Mouse (Mus musculus): Measurements from ENCODE around the gene Ifitm1.

Gene Ifitm1

GRCm38 (mm10) chr7:140966921-140967320, at the start of gene Ifitm1:
Ifitm1 (plus strand) TSS chr7:140967221.
- no peak for DNase-seq (ENCODE audit: low spot score in 2 of 2)

DNA sequence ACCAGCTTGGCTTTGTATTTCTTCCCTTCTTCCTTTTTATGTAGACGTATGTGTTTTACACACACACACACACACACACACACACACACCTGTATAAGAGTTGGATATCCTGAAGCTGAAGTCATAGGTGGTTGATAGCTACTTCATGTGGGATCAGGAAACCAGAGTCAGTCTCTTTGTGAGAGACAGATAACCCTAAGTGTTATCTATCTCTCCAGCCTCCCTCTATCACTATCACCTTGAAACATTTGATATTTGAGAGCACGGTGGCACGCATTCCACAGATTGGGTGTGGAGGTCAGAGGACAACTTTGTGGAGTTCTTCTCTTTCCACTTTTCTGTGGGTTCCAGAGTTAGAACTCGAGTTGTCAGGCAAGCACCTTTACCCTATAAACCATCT, 47.1 kb upstream of the Ifitm1 start:
- no peak for DNase-seq (ENCODE audit: low spot score in 2 of 2)

- DNase-seq (ENCODE audit: low spot score in 2 of 2) = no peak
Observed at GRCm38 (mm10) chr7:140920418-140921029, 46.5 kb upstream of the Ifitm1 start, which contains the start of gene Nlrp6. Nlrp6 (plus strand) TSS chr7:140920902.

DNA sequence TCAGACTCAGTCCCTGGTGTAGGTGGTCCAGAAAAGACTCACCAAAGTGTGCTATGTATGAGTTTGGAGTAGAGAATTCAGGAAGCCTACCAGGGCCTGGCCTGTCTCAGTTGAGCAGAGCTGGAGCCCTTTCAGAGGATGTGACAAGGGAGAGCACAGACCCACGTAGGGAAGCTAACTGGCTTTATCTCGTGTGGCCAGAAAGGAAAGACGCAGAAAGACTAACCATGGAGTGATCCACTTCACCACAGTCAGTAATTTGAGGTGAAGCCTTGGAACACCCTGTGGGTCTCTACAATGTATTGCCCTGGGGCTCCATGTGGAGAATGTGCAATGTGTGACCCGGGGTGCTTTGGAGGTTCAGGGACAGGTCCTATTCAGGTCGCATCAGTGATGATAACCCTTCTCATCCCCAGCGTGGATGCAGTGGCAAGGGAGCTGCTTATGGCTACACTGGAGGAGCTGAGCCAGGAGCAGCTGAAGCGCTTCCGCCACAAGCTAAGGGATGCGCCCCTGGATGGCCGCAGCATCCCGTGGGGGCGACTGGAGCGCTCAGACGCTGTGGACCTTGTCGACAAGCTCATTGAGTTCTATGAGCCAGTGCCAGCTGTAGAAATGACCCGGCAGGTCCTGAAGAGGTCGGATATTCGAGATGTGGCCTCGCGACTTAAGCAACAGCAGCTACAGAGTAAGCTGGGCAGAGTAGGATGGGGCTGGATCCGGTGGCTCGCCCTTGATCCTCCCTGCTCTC, 45.6 kb upstream of the Ifitm1 start:
- DNase-seq (ENCODE audit: low spot score in 2 of 2) = no peak

DNA sequence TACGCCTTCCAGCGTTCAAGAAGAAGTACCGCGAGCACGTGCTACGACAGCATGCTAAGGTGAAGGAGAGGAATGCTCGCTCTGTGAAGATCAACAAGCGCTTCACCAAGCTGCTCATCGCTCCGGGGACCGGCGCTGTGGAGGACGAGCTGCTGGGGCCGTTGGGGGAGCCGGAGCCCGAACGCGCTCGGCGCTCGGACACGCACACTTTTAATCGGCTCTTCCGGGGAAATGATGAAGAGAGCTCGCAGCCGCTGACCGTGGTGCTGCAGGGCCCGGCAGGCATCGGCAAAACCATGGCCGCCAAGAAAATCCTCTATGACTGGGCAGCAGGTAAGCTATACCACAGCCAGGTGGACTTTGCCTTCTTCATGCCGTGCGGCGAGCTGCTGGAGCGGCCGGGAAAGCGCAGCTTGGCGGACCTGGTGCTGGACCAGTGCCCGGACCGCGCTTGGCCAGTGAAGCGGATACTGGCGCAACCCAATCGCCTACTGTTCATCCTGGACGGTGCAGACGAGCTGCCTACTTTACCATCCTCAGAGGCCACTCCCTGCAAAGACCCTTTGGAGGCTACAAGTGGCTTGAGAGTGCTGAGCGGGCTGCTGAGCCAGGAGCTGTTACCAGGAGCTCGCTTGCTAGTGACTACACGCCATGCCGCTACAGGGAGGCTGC, 44.5 kb upstream of the Ifitm1 start:
- no peak for DNase-seq (ENCODE audit: low spot score in 2 of 2)

- DNase-seq (ENCODE audit: low spot score in 2 of 2) = no peak
Observed at GRCm38 (mm10) chr7:140923070-140923775, 43.8 kb upstream of the Ifitm1 start.

DNA sequence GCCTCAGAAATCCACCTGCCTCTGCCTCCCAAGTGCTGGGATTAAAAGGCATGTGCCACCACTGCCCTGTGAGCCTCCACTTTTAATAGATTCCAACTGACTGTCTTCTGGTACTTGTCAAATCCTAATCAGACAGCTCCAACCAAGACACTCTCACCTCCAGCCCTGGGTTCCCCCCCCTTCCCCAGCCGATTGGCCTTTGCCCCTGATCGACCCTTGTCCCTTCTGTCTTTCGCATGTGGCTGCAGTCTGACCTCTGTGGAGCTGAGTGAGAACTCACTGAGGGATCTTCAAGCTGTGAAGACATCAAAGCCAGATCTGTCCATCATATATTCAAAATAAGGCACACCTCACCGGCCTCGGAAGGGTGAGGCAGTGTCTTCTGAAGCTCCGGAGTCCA, 39.8 kb upstream of the Ifitm1 start:
- DNase-seq (ENCODE audit: low spot score in 2 of 2) = no peak

DNA sequence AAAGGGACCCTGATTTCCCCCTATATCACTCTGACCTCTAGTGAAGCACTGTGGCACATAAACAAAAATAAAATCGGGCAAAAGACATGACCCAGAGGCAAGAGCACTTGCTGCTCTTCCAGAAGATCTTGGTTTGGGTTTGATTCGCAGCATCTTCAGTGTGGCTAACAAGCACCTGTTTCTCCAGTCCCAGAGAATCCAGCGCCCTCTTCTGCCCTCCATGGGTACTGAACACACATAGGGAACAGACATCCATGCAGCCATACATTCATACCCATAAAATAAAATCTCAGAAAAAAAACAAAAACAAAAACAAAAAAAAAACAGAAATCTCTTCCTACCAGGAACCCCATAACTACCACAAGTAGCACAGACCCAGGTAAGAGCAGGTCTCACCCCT, 28.6 kb upstream of the Ifitm1 start:
- DNase-seq (ENCODE audit: low spot score in 2 of 2) = no peak

GRCm38 (mm10) chr7:140938896-140939295, 28.1 kb upstream of the Ifitm1 start:
- DNase-seq (ENCODE audit: low spot score in 2 of 2) = no peak

GRCm38 (mm10) chr7:140939669-140940171, 27.3 kb upstream of the Ifitm1 start:
- DNase-seq (ENCODE audit: low spot score in 2 of 2) = no peak

DNA sequence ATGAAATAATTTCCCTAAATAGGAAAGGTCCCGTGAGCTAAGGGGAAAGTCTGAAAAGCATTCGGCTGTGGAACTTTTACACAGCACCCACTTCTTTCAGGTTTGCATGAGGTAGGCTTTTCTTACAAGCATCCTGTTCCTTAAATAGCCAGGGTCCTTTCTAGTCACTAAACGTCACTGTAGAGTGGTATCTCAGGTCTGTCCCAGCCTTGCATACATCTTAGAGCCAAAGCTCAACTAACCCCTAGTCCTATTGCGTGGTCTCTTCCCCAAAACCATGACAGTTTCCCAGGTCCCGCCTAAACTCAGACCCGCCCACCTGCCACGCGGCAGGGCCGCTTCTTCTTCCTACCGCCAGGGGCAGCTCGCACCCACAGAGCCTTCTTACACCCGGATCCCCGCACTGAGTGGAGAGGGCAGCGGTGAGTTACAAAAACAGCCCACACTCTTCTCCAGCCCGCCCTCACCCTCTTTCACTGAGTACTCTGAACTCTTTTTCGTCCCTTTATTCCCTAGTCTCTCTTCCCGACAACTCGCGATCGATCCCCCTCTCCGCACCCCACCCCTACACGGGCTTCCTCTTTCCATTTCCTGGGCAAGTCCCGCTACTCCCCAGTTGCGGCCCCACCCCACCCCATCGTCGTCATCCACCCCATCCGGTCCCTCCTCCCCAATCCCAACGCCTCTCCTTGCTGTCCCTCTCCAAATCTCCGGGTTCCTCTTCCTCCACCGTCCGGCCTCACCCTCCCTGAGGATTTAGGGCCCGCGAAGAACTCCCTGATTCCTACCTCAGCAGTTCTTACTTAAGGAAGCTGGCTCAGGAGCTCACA, 25.6 kb upstream of the Ifitm1 start, which contains the start of gene Pgghg:
Gene Pgghg, plus strand, starts transcription at position 170 of the 830 bp plus-strand sequence.
- peak in 1 of 2 experiments; percentile 47 for DNase-seq (ENCODE audit: low spot score in 2 of 2)

DNA sequence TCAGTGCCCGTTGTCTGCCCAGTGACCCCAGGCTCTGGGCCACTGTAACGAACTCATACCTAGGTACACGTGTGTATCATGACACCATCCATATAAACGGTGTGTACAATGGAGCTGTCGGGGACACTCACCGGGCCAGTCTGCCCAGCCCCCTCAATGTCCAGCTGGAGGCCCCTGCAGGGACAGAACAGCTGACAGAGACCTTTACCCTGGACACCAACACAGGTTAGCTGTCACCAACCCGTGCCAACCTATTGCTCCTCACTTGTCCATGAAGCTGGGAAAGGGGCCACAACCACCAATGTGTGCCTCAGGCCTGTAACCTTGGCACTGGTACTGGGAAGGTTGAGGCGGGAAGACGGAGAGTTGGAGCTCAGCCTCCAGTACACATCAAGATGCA, 24.7 kb upstream of the Ifitm1 start:
- no peak for DNase-seq (ENCODE audit: low spot score in 2 of 2)

DNA sequence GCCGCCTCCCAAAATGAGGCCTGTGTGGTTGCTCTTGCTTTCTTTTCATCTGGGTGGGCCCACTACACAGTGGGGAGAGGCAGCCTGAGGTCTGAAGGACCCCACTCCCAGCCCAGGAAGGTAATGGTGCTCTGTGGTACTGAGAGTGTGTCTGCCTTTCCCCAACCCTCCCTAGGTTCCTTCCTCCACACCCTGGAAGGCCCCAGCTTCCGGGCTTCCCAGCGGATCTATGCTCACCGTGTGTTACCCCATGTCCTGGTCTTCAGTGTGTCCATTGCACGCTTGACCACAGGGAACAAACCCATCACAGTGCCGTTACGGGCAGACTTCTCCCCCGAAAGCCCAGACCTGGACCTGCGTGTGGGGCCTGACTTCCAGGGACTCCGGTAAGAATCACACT, 24.2 kb upstream of the Ifitm1 start:
- no peak for DNase-seq (ENCODE audit: low spot score in 2 of 2)

GRCm38 (mm10) chr7:140943356-140943755, 23.7 kb upstream of the Ifitm1 start:
- DNase-seq (ENCODE audit: low spot score in 2 of 2) = no peak

DNA sequence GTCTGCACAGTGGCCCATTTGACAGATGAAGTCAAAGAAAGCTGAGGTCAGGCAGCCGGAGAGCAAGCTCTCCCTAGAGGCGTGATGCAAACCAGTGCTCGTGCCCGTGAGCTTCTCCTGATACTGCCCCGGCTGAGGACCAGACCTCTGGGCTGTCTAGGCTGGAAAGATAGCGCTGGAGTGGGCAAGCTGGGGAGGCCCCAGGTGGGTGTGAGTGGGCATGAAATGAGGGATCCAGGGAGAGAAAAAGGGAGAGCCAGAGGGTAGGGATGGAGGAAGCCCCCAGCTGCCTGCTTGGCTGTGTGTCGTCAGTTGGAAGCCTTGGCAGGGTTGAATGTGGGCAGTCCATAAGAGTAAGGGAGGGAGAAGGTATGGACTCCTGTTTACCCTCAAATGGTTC, 22.8 kb upstream of the Ifitm1 start:
- DNase-seq (ENCODE audit: low spot score in 2 of 2) = no peak

- no peak for DNase-seq (ENCODE audit: low spot score in 2 of 2)
Observed at GRCm38 (mm10) chr7:140945247-140945646, 21.8 kb upstream of the Ifitm1 start.

- DNase-seq (ENCODE audit: low spot score in 2 of 2) = no peak
Observed at GRCm38 (mm10) chr7:140946311-140946710, 20.7 kb upstream of the Ifitm1 start.

GRCm38 (mm10) chr7:140946980-140947379, 20.0 kb upstream of the Ifitm1 start:
- DNase-seq (ENCODE audit: low spot score in 2 of 2) = no peak

- DNase-seq (ENCODE audit: low spot score in 2 of 2) = no peak
Observed at GRCm38 (mm10) chr7:140948161-140948560, 18.9 kb upstream of the Ifitm1 start.

- DNase-seq (ENCODE audit: low spot score in 2 of 2) = no peak
Observed at GRCm38 (mm10) chr7:140949255-140949654, 17.8 kb upstream of the Ifitm1 start.

All from frontal cortex, postnatal 10 days (tissue).